Mouse (Mus musculus) limb, embryonic 15.5 days (tissue): ENCODE measurements at regions not wholly inside any gene's neighbourhood (a gene's known extent, or its start where the extent isn't known, plus 50 kb on each side); places are given as distances from the start of the nearest gene placed in this dataset.

Source experiments
- ATAC-seq: fragments of 200-750 bp; cut with Nextera tagmentation; 2 replicates; pipeline ENCODE4 v1.8.0; 2017; ENCODE audit warnings: low read depth, moderate TSS enrichment; ENCODE audit not compliant: insufficient number of reproducible peaks, low FRiP score, low TSS enrichment
- H3K27ac ChIP-seq: fragments of 300-500 bp; sonication (generic); 2 replicates; pipeline ENCODE4 v1.5.1; 2015; ENCODE audit warnings: moderate library complexity, mild to moderate bottlenecking, inconsistent platforms
- H3K27me3 ChIP-seq: fragments of 300-500 bp; sonication (generic); 2 replicates; pipeline ENCODE4 v1.6.1; 2015; ENCODE audit warnings: inconsistent platforms
- H3K36me3 ChIP-seq: fragments of 300-500 bp; sonication (generic); 2 replicates; pipeline ENCODE4 v1.6.1; 2015; ENCODE audit warnings: inconsistent platforms
- H3K4me1 ChIP-seq: fragments of 300-500 bp; sonication (generic); 2 replicates; pipeline ENCODE4 v1.6.1; 2015; ENCODE audit warnings: inconsistent platforms
- H3K4me2 ChIP-seq: fragments of 300-500 bp; sonication (generic); 2 replicates; pipeline ENCODE4 v1.6.1; 2015; ENCODE audit warnings: mild to moderate bottlenecking, inconsistent platforms
- H3K4me3 ChIP-seq: fragments of 300-500 bp; sonication (generic); 2 replicates; pipeline ENCODE4 v1.5.1; 2015; ENCODE audit warnings: mild to moderate bottlenecking, inconsistent platforms
- H3K9ac ChIP-seq: fragments of 300-500 bp; sonication (generic); 2 replicates; pipeline ENCODE4 v1.6.1; 2015; ENCODE audit warnings: inconsistent platforms
- H3K9me3 ChIP-seq: fragments of 300-500 bp; sonication (generic); 2 replicates; pipeline ENCODE4 v1.6.1; 2016; ENCODE audit warnings: inconsistent platforms
- WGBS: fragments of 180-500 bp; shearing (Covaris S2); methylation state at CpG from one replicate; pipeline ENCODE4 v1.1.7; 2015; 5-methylcytosine and 5-hydroxymethylcytosine counted together

- Histone ChIP-seq H3K27ac (no peak overlapping the region), H3K9ac (no peak overlapping the region), H3K4me3 (no peak overlapping the region), H3K36me3 (no peaks in the 10 kb centered on the region), H3K27me3 (no peaks in the 10 kb centered on the region), H3K4me2 (no peak overlapping the region), H3K4me1 (0 out of 2 replicates have a peak, but pooled peaks cover 9% of the 10 kb centered on the region), H3K9me3 (no peaks in the 10 kb centered on the region)
- ATAC-seq = no peak
- 89% methylated on average over 3 of the region's 3 CpGs for WGBS
Measured at GRCm38 (mm10) chr12:71630386-71630785, 200.5 kb upstream of the Daam1 start.

- Histone ChIP-seq H3K9ac (no peak overlapping the region), H3K36me3 (no peaks in the 10 kb centered on the region), H3K27ac (no peak overlapping the region), H3K27me3 (no peaks in the 10 kb centered on the region), H3K9me3 (no peaks in the 10 kb centered on the region), H3K4me1 (peaks cover 6% of the 10 kb centered on the region), H3K4me3 (no peak overlapping the region), H3K4me2 (no peak overlapping the region)
- ATAC-seq = no peak
- whole genome bisulfite sequencing = 81% methylated on average over 6 of the region's 6 CpGs
Measured at GRCm38 (mm10) chr12:71636300-71636699, 194.6 kb upstream of the Daam1 start.

GRCm38 (mm10) chr12:71637248-71637647, 193.6 kb upstream of the Daam1 start:
- ATAC-seq = no peak
- no peak overlapping the region for H3K27ac ChIP-seq
- peaks cover 8% of the 10 kb centered on the region for H3K4me1 ChIP-seq
- H3K9ac ChIP-seq = no peak overlapping the region
- no peaks in the 10 kb centered on the region for H3K27me3 ChIP-seq
- no peaks in the 10 kb centered on the region for H3K36me3 ChIP-seq
- H3K4me3 ChIP-seq = no peak overlapping the region
- no peaks in the 10 kb centered on the region for H3K9me3 ChIP-seq
- H3K4me2 ChIP-seq = no peak overlapping the region
- WGBS = 73% methylated on average over 3 of the region's 3 CpGs

- H3K27me3 ChIP-seq = no peaks in the 10 kb centered on the region
- H3K4me1 ChIP-seq = peaks cover 9% of the 10 kb centered on the region
- no peak overlapping the region for H3K4me3 ChIP-seq
- no peak overlapping the region for H3K4me2 ChIP-seq
- H3K36me3 ChIP-seq = no peaks in the 10 kb centered on the region
- H3K27ac ChIP-seq = no peak overlapping the region
- WGBS = 67% methylated on average over 8 of the region's 8 CpGs
- ATAC-seq = no peak
- no peak overlapping the region for H3K9ac ChIP-seq
- H3K9me3 ChIP-seq = no peaks in the 10 kb centered on the region
Measured at GRCm38 (mm10) chr12:71638246-71638645, 192.6 kb upstream of the Daam1 start.

GRCm38 (mm10) chr12:71640058-71640501, 190.8 kb upstream of the Daam1 start:
- Histone ChIP-seq H3K27me3 (no peaks in the 10 kb centered on the region), H3K9me3 (no peaks in the 10 kb centered on the region), H3K36me3 (no peaks in the 10 kb centered on the region), H3K27ac (no peak overlapping the region), H3K4me1 (peaks cover 11% of the 10 kb centered on the region), H3K9ac (no peak overlapping the region), H3K4me3 (no peak overlapping the region), H3K4me2 (no peak overlapping the region)
- ATAC-seq = no peak
- WGBS = 61% methylated on average over 10 of the region's 10 CpGs

GRCm38 (mm10) chr12:71641486-71641885, 189.4 kb upstream of the Daam1 start:
- no peak overlapping the region for H3K4me2 ChIP-seq
- no peak overlapping the region for H3K9ac ChIP-seq
- ATAC-seq = no peak
- no peak overlapping the region for H3K4me3 ChIP-seq
- no peak overlapping the region for H3K27ac ChIP-seq
- no peaks in the 10 kb centered on the region for H3K9me3 ChIP-seq
- peaks cover 11% of the 10 kb centered on the region for H3K4me1 ChIP-seq
- H3K27me3 ChIP-seq = no peaks in the 10 kb centered on the region
- no peaks in the 10 kb centered on the region for H3K36me3 ChIP-seq
- WGBS = 59% methylated on average over 2 of the region's 2 CpGs

- no peak overlapping the region for H3K9ac ChIP-seq
- no peak for ATAC-seq
- no peaks in the 10 kb centered on the region for H3K27me3 ChIP-seq
- no peak overlapping the region for H3K4me3 ChIP-seq
- 0 out of 2 replicates have a peak overlapping the region, but pooled peaks have one; percentile 51 for H3K27ac ChIP-seq
- no peaks in the 10 kb centered on the region for H3K9me3 ChIP-seq
- 47% methylated on average over 8 of the region's 8 CpGs for WGBS
- no peaks in the 10 kb centered on the region for H3K36me3 ChIP-seq
- H3K4me2 ChIP-seq = no peak overlapping the region
- peaks cover 11% of the 10 kb centered on the region for H3K4me1 ChIP-seq
Measured at GRCm38 (mm10) chr12:71642797-71643337, 188.0 kb upstream of the Daam1 start.

GRCm38 (mm10) chr12:71651251-71651650, 179.6 kb upstream of the Daam1 start:
- Histone ChIP-seq H3K9me3 (no peaks in the 10 kb centered on the region), H3K27me3 (no peaks in the 10 kb centered on the region), H3K27ac (no peak overlapping the region), H3K36me3 (no peaks in the 10 kb centered on the region), H3K4me3 (no peak overlapping the region), H3K9ac (no peak overlapping the region), H3K4me1 (no peaks in the 10 kb centered on the region), H3K4me2 (no peak overlapping the region)
- ATAC-seq = no peak
- 61% methylated on average over 2 of the region's 2 CpGs for WGBS

GRCm38 (mm10) chr12:71693346-71694038, 137.4 kb upstream of the Daam1 start:
- no peaks in the 10 kb centered on the region for H3K27me3 ChIP-seq
- H3K9ac ChIP-seq = no peak overlapping the region
- H3K27ac ChIP-seq = no peak overlapping the region
- ATAC-seq = no peak
- H3K4me2 ChIP-seq = no peak overlapping the region
- H3K4me1 ChIP-seq = no peaks in the 10 kb centered on the region
- no peak overlapping the region for H3K4me3 ChIP-seq
- H3K36me3 ChIP-seq = no peaks in the 10 kb centered on the region
- 53% methylated on average over 10 of the region's 10 CpGs for WGBS
- no peaks in the 10 kb centered on the region for H3K9me3 ChIP-seq

- no peak overlapping the region for H3K27ac ChIP-seq
- WGBS = 75% methylated on average over 2 of the region's 2 CpGs
- H3K27me3 ChIP-seq = no peaks in the 10 kb centered on the region
- no peak overlapping the region for H3K9ac ChIP-seq
- no peaks in the 10 kb centered on the region for H3K36me3 ChIP-seq
- H3K4me3 ChIP-seq = no peak overlapping the region
- no peak overlapping the region for H3K4me2 ChIP-seq
- no peaks in the 10 kb centered on the region for H3K4me1 ChIP-seq
- ATAC-seq = no peak
- H3K9me3 ChIP-seq = no peaks in the 10 kb centered on the region
Measured at GRCm38 (mm10) chr12:71701753-71702152, 129.1 kb upstream of the Daam1 start.

GRCm38 (mm10) chr12:71702181-71702580, 128.7 kb upstream of the Daam1 start:
- no peaks in the 10 kb centered on the region for H3K9me3 ChIP-seq

GRCm38 (mm10) chr12:71703146-71703902, 127.6 kb upstream of the Daam1 start:
- WGBS = 70% methylated on average over 13 of the region's 13 CpGs
- Histone ChIP-seq H3K4me2 (no peak overlapping the region), H3K4me3 (no peak overlapping the region), H3K36me3 (no peaks in the 10 kb centered on the region), H3K4me1 (no peaks in the 10 kb centered on the region), H3K9me3 (no peaks in the 10 kb centered on the region), H3K9ac (no peak overlapping the region), H3K27me3 (no peaks in the 10 kb centered on the region), H3K27ac (no peak overlapping the region)
- no peak for ATAC-seq

More at GRCm38 (mm10) chr12:71702181-71702580, 128.7 kb upstream of the Daam1 start:
- 72% methylated on average over 11 of the region's 11 CpGs for WGBS
- H3K27me3 ChIP-seq = no peaks in the 10 kb centered on the region
- no peak overlapping the region for H3K27ac ChIP-seq
- H3K4me2 ChIP-seq = no peak overlapping the region
- no peak overlapping the region for H3K9ac ChIP-seq
- H3K4me3 ChIP-seq = no peak overlapping the region
- H3K36me3 ChIP-seq = no peaks in the 10 kb centered on the region
- ATAC-seq = no peak
- H3K4me1 ChIP-seq = no peaks in the 10 kb centered on the region
